Mouse (Mus musculus) adrenal gland, postnatal 14 days (tissue): ENCODE results near the gene 2310022B05Rik. TPM values are rescaled to one million over a fixed set of nuclear protein-coding genes. Genes with fewer than 3 reads are reported as not detected.
A peak's percentile ranks its signal among the peaks of the same experiment; 100 is the strongest.

Experiments
- DNase-seq: peaks from one replicate; pipeline ENCODE4 v3.0.0; 2021; ENCODE audit warnings: mixed read lengths
- long read RNA-seq, 2 experiments: library from polyadenylated mRNA; stranded (forward); transcript quantifications; one replicate each; pipeline ENCODE4 v2.0.0; 2021
- total RNA-seq: library from RNA; stranded (reverse); gene quantifications from 2 replicates; pipeline ENCODE4 v1.2.3, GENCODE M21; 2021

The 2310022B05Rik gene
- total RNA-seq = 38.6 and 39.1 TPM in 2 replicates
- long read RNA-seq, experiment 1, transcript 2310022B05Rik-201 (4 exons, 3,307 nt) = major isoform, 94 of 99 reads
- long read RNA-seq, experiment 1, partial matches to known transcripts = 0 of 99 reads
- long read RNA-seq, experiment 1, other reads (novel, unspliced or antisense) = 5 of 99 reads
- long read RNA-seq, experiment 2, transcript 2310022B05Rik-201 (4 exons, 3,307 nt) = major isoform, 65 of 76 reads
- long read RNA-seq, experiment 2, partial matches to known transcripts = 7 of 76 reads
- long read RNA-seq, experiment 2, other reads (novel, unspliced or antisense) = 4 of 76 reads

DNA sequence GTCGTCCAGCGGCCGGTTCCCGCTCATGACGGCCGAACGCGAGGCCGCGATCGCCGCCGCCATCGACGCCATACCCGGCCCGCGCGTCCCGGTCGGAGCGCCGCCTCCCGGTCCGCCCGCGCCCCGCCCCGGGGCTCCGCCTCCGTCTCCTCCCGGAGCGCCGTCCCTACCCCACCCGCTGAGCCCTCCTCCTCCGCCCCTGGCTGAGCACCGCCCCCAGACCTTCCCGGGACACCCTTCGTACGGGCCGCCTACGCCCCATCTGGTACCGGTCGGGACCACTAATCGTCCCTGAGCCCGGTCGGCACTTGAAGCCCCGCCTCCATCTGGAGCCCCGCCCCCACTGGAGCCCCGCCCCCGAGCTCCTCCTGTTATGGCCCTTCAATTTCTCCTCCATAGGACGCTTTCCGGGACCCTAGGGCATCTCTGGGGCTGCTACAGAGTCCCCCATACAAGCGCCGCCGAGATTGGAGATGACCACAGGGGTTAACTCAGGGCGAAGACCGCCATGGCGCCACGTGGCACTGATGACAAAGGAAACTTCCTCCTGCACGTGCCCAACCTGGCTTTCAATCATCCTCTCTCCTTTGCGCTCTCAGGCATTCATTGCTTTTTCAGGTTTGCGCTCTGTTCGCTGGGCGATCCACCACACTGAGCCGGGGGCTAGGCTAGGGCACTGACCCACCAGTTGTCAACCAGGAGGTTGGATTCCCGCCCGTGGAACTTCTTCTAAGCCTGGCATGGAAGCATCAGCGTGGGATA lies at the start of gene 2310022B05Rik:
TSS of gene 2310022B05Rik (minus strand) at position 258 of the 762 bp plus-strand sequence.
- peak; percentile 94 for DNase-seq

DNA sequence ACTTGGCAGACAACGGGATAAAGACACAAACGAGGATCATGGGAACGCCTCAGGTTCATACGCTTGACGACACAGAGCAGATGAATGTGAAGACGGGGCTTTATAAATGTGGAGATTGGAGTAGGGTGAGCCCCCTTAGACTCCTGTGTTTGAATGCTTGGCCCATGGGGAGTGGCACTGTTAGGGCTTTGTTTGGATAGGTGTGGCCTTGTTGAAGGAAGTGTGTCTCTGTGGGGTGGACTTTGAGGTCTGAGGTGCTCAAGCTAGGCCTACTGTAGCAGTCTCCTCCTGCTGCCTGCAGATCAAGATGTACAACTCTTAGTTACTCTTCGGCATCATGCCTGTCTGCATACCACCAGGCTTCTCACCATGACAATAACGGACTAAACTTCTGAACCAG lies 42.7 kb upstream of the 2310022B05Rik start:
- DNase-seq = no peak

DNA sequence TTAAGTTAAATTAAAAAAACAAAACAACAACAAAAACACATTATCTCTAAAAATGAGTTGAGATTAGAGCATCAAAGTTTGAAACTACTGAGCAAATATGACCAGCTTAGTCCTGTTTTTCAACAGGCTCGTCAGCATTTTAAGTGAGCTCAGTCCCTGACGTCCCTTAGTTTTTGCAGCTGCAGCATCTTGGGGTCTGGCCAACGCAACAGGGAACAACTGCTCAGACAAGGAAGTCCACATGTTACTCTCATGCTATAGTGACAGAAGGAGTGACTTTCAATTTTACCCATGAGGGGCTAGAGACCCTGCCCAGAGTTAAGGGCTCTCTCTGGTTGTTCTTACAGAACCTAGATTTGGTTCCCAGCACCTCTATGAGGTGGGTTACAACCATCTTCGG lies 41.2 kb upstream of the 2310022B05Rik start:
- DNase-seq = no peak

DNA sequence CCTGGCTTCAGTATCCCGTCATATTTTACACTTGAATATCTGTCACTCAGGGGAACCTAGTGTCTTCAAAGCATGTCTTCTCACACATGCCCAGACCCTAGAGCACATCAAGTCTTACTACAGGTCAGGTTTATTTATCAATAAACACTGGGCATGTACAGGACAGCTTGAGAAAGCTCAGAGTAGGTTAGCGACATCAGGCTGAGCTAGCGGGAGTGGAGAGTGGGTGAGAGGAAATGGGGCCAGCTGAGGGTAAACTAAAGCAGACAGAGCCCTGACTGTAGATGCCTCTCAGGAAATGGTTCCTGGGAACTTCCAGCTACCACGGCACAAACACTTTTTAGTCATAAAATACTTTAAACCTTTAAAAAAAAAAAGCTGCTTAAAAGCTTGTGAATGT lies 40.4 kb upstream of the 2310022B05Rik start:
- no peak for DNase-seq

DNA sequence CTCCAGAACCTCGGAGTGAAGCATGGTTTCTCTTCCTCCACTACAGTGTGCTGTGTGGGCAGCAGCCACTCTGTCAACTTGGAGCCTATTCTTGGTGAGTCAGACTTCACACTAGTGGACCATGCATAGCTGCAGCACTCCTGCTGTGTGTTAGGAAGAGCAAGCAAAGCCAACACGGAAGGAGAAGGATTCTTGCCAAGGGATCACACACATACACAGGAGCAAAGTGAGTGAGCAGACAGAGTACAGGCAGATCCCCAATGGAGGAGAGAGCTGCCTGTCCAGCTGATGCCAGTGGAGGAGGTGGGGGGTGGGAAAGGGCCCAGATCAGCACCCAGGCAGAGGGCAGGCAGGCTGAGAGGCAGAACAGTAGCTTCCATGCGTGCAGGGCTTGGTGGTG lies 39.0 kb upstream of the 2310022B05Rik start:
- DNase-seq = no peak

DNA sequence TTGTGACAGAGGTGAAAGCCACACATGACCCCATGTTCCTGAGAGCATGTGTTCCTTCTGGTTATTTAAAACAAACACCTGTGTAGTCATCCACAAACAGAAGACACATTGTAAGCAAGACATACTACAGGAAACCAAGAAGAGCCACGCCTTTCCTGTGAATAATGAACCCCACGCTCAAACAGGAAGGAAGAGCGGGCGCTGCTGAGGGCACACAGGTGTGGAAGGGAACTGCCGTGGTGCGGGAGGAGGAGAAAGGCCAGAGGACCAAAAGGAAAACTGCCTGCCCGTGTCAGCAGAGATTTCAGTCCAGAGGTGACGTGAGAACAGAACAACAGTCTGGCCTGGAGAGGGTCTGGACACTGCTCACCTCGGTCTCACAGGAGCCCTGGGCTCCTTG lies 37.9 kb upstream of the 2310022B05Rik start:
- peak; percentile 26 for DNase-seq

DNA sequence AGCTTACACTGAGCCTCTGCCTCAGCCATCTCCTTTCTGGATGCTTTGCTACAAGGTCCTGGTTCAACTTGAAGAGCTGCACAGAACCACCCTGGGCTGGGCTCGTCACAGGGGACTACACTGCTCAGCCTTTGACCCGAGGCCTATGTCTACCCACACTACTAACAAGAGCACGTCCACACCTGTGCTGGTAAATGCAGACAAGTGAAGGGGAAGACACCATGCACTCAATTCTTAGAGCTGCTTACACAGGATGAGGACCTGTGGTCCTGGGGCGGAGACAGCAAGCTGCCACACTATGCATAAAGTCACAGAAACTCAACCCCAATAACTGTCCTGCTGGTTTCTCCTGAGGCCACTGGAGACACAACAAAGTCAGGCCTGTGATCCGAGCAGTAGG lies 37.1 kb upstream of the 2310022B05Rik start:
- no peak for DNase-seq

GRCm38 (mm10) chr8:124695424-124696100 lies 32.4 kb upstream of the 2310022B05Rik start:
- DNase-seq = no peak

DNA sequence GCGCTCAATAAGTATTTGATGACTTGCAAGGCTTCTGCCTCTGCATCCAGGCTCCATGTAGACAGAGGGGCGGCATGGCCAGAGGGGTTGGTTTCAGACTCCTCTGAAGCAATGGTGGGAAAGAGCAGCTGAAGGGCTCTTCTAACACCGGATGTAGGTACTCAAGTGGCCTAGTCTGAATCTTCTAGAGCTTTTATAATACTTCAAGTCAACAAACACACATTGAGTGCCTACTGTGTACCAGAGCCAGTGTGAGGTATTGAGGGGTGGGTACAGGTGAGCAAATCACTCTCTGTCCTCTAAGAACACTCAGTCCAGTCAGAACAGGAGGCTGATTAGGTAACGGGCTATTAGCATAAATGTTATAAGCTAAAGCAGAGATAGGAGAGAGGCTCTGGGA lies 28.5 kb upstream of the 2310022B05Rik start:
- no peak for DNase-seq

GRCm38 (mm10) chr8:124688899-124689298 lies 25.7 kb upstream of the 2310022B05Rik start:
- DNase-seq = no peak

DNA sequence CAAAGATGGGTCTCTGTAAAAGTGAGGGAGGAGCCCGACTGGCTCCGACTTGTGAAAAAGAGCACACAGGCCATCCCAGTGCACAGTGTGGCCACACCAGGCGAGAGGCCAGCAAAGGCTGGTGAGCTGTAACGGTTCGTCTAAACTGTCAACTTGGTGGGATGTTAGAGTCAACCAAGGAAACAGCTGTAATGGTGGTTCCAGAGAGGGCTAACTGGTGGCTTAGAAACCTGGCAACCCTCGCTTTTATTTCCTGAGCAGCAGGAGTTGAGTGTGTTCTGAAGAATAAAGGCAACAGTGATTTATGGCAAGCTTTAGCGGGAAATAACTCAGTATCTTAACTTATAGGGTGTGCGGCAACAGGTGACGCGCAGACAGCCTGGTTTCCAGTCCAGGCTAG lies 19.0 kb upstream of the 2310022B05Rik start:
- DNase-seq = no peak

DNA sequence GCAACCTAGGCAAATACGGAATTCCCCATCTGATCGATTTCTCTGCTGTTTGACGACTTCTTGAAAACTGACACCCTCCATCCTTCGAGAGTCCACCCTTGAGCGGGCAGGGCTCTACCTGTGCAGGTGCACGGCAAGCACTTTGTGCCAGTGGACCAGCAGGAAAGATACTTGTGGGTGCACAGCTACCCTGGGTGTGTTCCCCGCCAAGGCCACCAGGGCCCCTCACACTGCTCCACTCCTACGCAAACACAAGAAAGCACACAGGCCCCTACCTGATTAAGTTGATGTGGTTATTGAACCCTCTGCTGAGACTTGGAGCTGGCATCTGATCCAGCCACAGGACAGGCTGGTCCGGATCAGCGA lies 18.6 kb upstream of the 2310022B05Rik start:
- DNase-seq = no peak

GRCm38 (mm10) chr8:124681077-124681791 lies 18.1 kb upstream of the 2310022B05Rik start:
- DNase-seq = no peak

DNA sequence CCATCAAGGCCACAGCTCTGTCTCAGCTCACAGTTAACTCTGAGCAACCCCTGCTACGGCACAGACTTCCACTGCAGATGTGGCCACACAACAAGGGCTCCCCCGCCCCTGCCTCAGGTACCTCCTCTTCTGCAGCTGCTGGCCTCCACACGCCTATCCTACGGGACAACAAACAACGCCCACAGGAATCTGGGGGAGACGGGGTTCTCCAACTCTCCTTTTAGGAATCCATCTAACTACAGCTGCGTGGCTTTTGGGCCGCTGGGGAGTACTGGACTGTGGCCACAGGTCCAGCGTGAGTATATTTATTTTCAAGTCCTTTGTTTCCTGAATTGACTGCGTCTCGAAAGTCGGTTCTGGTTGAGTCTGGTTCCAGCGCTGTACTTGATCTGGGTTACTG lies 15.1 kb upstream of the 2310022B05Rik start:
- DNase-seq = no peak

- DNase-seq = peak; percentile 89
Measured at GRCm38 (mm10) chr8:124677486-124677885, 14.3 kb upstream of the 2310022B05Rik start.

GRCm38 (mm10) chr8:124677078-124677477 lies 13.9 kb upstream of the 2310022B05Rik start:
- DNase-seq = no peak

DNA sequence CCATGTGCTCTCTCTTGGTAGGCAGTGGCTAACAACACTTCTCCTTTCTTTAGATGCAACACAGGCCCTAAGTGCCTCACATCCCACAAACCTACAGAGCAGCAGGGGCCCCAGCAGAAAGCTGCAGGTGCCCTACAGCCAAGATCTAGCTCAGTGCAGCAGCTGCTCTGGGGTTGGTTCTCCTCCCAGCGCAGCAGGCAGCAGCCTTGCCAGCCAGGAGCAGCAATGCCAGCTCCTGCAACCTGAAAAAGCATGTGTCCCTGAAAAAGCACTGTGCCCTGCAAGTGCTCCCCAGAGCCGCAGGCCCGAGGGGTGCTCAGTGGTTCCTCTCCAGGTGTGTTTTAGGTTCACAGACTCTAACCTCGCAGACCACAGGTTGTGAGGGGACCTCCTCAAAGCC lies 13.5 kb upstream of the 2310022B05Rik start:
- DNase-seq = no peak

DNA sequence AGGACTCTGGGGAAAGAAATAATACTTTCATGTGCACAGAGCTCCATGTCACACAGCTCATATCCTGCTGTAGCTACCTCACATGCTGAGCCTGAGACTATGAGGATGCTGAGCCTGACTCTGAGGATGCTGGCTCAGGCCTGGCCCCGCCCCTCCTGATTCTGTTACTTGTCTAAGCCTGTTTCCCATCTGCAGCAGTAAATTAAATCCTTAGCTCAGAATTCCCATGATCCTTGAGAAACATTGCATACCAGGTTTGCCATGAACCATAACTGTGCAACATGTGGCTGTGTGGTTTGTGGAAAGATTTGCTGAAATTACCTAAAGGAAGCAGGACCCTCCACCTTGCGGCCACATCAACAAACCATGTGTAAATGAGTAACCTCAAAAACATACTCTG lies 9.2 kb upstream of the 2310022B05Rik start:
- no peak for DNase-seq

DNA sequence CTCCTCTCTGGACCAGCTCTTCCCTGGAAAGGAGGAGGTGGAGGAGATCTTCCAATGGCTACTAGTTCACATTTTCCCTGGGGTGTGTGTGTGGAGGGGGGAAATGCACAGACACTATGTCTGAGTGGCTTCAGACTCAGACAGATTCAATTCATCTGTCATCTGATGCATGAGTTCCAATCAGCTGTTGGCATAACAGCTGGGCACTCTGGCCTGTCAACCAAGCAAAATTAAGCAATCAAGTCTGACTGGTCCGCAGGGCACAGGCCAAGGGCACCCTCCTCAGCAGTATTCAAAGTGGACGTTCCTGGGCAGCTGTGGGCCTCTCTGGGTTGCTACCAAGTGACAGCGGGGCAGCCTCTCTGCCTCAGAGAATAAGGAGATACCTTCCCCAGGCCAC lies 5.6 kb upstream of the 2310022B05Rik start:
- DNase-seq = peak; percentile 73

DNA sequence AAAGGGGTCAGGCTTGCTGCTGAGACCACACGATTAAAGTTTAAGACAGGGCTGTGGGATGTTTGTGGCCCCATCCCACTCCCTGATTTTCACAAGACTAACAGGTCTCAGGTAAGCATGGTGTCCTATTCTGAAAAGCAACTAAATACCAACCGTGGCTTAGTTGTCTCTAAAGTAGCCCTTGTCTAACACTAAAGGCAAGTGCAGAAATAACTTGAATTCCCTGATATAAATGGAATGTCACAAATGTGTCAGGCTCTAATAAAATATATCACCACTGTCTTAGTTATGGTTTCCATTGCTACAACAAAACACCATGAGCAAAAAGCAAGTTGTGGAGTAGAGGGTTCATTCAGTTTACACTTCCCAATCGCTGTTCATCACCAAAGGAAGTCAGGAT lies 1.2 kb upstream of the 2310022B05Rik start:
- DNase-seq = no peak

GRCm38 (mm10) chr8:124663874-124664230 lies 683 bp upstream of the 2310022B05Rik start:
- no peak for DNase-seq

- peak; percentile 16 for DNase-seq
Measured at GRCm38 (mm10) chr8:124662446-124663111, 590 bp downstream of the 2310022B05Rik start.
